Mouse (Mus musculus) cerebellum, adult 2 months (tissue): ENCODE data around the gene Kcnk2.

Experiments
- CTCF ChIP-seq: fragments of 200-500 bp; IDR thresholded peaks from 2 replicates; pipeline ENCODE4 v1.5.1; 2011; ENCODE audit warnings: low read depth, mild to moderate bottlenecking, control low read depth, low read length, moderate library complexity, borderline replicate concordance; ENCODE audit not compliant: insufficient read depth
- POLR2A ChIP-seq: fragments of 200-500 bp; IDR thresholded peaks from 2 replicates; pipeline ENCODE4 v1.6.1; 2011; ENCODE audit warnings: low read length, control low read depth, borderline replicate concordance; ENCODE audit not compliant: insufficient read depth

- TF ChIP-seq CTCF, result no peak
- no peak for TF ChIP-seq POLR2A
Observed at GRCm38 (mm10) chr1:189386141-189386540, 15.9 kb downstream of the Kcnk2 start.
